Mouse (Mus musculus) adrenal gland, postnatal 4 days (tissue): ENCODE results near the gene Nit2. TPM values are rescaled to one million over a fixed set of nuclear protein-coding genes. Genes with fewer than 3 reads are reported as not detected.

Experiments
- DNase-seq, 2 experiments: peaks; one replicate each; pipeline ENCODE4 v3.0.0; 2021 to 2022; ENCODE audit warnings: low spot score in 2 of 2, mixed read lengths in 2 of 2
- total RNA-seq, 2 experiments: library from RNA; stranded (reverse); gene quantifications; 2 replicates each; pipeline ENCODE4 v1.2.3; 2021

Nit2 gene
- total RNA-seq, 2 experiments from 2014 or later: 75.0 to 85.9 TPM

DNA sequence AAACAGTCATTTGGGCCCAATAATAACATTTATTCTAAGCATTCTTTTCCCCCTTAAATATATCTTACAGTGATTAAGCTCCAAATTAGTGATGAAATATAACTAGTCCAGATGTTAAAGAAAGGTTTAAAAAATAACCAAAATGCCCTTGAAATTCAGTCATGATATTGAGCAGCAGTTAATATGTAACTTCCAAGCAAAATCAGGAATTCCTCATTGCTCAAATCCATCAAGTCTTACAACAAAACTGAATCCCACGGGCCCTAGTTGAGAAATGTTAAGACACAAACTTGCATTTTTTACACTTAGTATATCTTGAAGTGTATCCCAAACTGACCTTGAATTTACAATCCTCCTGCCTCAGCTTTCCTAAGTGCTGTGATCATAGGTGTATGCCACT is 3.4 kb downstream of the Nit2 start:
- DNase-seq: no peak

DNA sequence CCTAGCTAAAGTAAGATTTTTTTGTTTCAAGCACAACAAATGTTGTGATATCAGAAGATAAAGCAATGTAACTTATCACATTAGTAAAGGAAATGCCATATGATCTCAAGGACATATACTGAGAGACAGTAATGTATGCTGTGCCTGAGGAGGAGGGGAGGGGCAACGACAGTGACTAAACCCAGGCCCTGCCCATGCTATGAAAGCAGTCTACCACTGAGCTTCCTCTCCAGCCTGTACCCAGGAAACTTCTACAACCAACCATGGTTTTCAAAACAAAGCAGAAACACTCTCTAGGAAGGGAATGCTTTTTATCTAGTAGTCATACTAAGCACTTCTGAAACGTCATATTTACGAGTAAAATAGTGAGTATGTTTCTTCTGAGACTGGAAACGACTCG is 4.3 kb downstream of the Nit2 start:
- no peak for DNase-seq

DNA sequence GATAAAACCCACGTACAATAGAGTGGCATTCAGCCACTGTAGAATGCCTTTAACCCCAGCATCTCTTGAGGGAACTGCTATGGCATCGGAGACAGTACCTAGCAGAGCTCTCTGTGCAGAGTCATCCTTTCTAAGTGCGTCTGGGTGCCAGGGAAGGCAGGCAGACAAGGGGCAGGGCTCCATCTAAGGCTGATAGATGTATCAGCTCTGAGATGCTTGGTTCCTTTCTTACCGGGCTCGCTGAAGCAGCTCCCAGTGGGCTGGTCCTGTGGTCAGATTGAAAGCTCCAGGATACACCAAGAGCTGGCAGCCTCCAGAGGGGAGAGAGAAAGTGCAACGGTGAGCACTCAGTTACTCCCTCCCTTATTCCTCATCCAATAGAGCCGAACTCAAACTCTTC is 7.3 kb downstream of the Nit2 start:
- no peak for DNase-seq

DNA sequence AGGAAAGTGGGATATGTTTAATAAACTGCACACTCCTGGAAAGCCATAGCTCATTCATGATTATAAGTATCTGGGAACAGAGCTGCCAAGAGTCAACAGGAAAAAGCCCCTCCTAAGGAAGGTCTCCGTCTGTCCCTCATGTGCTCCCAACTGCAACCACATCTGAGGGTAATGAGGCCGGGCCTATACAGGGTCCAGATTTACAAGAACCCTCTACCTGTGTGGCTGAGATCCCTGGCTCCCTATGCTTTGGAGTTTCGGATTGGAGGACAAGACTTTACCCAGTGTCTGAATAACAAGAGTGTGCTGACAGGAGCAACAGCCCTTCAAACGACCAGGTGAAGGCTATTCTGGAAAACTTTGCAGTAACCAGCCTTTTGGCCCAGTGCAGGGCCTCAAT is 9.4 kb downstream of the Nit2 start:
- DNase-seq: no peak

DNA sequence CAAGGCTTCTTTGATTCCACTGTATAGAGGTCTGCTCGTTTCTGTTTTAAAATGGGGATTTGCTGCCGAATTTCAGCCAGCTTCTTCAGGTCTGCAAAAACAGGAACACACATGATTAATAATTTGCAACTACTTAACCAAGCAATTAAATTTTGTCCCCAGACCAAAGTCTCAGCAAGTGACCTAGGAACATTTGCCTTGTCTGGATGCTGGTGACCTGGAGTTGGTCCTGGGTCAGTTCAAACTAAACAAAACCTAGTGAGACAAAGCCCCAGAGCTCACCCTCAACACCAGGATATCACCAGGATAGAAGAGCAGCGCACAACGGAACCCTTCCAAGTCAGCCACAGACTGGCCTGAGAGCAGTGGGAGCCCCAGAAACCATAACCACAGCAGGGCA is 10.1 kb downstream of the Nit2 start:
- no peak for DNase-seq

DNA sequence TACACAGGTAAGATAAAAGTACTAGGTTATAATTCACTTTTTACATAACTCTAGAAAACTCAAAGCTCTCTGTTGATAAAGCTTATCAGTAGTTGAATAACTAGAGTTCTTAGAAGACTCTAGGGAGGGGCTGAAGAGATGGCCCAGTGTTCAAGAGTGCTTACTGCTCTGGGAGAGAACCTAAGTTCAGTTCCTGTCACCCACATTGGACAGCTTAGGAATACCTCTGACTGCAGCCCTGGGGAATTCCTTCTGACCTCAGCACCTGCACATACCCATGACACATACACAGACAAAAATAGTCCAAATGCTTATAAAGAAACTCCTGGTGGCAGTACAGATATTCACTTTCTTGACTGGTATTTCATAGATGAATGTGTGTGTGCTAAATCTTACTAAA is 11.2 kb downstream of the Nit2 start:
- DNase-seq: no peak

DNA sequence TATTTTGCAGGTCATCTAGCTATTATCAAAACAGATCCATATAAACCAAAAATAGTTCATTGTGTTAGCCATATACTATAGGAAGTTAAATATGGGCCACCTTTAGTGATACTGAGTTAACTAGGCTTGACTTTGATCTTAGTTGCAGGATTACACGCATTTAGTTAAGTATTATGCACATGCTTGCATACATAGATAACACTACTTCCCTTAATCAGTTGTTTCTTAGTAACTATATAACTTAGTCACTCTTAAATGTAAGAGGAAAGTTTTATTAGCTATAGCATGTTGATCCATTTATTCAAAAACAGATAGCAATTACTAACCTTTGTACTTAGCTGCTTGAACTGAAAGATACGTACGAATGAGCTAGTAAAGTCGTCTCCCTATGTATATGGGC is 15.7 kb downstream of the Nit2 start:
- no peak for DNase-seq

DNA sequence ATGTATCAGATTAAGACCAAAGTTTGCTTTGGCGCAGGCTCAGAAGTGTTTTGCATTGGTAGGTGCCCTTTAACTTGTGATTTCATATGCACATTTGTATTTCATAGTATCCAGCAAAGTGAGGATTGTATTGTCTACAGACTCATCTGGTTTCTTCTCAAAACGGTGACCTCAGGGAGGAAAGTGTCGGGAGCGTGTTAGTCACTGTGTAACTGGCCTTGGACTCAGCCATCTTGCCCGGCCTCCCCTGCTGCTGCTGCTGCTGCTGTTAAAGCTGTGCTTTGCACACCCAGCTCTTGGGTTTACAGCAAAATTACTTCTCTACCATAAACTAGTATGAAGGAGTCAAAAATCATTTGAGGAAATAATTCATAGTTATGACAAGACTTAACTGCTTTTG is 22.4 kb downstream of the Nit2 start:
- no peak for DNase-seq

DNA sequence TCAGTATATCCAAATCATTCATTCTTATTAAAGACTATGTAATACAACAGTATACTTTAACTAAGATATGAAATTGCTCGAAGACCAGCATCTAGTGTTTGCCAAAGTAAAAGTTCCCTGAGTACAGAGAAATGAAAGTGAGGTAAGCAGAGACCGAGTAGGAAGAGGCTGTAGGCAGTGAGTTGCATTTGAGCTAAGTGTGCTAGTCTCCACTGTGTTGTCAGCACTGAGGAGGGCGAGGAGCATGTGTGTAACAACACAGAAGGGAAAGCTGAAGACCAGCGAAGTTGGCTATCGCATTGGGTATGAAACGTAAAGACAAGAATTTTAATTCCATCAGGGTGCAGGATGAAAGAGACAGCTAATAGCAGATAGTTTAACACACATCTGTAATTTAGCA is 33.5 kb downstream of the Nit2 start:
- no peak for DNase-seq

DNA sequence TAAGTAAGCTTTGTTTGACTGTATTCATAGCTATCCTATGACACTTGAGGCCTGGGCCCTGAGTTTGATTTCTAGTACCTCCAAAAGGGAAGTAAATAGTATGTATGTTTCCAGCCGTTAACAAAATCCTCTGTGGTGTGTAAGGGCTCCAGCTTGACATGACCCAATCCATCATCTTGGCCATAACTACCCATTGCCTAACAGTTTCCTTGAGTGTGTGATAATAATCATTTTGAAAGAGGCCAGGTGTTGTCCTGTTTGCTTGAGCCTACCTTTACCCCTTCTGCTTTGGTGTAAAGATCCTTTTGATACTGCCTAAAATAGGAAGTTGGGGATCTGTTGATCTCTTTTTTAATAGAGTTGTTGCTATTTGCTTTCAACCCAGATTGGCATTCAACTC is 34.8 kb downstream of the Nit2 start:
- no peak for DNase-seq

DNA sequence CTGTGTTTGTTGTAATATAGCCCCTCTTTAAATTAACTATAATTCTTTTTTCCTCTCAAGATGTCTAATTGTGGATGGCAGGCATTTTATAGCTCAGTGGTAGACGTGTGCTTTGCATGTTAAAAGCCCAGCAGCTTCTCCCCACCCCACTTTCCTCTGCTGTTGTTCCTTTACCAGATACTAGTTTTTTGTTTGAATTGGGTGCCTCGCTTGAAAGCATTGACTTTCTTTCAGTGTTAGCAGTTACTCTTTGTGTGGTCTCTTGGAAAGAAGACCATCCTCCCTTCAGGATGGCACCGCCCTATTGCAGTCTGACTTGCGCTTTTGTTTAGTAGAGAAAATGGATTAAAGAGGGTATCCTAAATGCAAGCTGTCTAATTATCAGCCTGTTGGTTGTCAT is 35.6 kb downstream of the Nit2 start:
- no peak for DNase-seq

DNA sequence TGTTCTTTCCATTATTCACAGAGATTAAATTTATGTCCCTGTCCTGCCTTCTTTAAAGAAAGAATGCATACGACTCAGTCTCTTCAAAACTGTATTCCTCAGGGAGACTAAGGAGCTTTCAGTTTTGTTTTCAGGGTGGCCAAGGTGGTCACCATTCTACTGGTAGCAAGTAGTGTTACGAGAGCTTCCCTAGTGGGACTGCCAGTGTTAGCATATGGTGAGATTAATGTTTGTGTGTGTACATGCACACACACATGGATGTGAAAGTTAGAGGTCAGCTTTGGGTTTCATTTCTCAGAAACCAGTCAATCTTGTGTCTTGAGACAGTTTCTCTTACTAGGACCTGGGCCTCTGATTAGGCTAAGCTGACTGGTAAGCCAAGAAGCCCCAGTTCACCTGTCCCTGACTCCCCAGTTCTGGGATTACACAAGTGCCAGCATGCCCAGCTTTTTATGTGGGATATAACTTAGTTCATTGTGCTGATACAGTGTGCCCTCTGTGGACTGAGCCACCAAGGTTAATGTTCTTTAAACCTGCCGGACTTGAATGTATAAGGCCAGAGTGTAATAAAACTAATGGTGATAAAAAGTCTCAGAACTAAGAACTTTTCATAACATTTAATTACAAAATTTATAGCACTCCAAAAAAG is 36.3 kb downstream of the Nit2 start:
- DNase-seq: no peak

DNA sequence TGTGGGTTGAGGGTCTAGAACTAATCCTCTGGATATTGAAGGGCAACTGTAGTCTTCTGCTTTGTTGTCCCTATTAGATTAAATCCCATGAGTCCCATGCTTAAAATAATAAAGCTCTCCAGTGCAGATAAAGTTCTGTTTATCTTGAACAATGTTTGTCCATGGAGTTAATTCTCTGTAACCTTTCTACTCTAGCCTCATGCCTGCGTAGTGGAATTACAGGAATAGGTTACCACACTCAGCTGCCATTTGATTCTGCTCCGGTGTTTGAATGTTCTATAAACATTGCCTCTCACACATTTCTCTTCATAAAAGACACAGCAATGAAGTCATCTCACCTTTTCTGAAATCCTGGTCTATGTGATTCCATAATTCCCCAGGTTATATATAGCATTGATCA is 39.3 kb downstream of the Nit2 start:
- no peak for DNase-seq

DNA sequence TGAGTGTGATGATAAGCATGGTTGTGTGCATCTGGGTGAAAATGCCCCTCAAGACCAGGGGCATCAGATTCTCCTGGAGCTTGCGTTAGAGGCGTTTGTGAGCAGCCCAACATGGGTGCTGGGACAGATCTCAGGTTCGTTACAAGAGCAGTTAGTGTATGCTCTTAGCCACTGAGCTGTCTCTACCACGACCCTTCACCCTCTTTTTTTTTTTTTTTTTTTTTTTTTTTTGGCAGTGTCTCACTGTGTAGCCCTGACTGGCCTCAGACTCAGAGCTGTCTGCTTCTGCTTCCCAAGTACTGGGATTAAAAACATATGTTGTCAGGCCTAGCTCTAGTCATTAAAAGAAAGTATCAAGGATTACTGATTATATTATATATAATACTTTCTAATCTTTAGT is 40.9 kb downstream of the Nit2 start:
- DNase-seq: no peak

DNA sequence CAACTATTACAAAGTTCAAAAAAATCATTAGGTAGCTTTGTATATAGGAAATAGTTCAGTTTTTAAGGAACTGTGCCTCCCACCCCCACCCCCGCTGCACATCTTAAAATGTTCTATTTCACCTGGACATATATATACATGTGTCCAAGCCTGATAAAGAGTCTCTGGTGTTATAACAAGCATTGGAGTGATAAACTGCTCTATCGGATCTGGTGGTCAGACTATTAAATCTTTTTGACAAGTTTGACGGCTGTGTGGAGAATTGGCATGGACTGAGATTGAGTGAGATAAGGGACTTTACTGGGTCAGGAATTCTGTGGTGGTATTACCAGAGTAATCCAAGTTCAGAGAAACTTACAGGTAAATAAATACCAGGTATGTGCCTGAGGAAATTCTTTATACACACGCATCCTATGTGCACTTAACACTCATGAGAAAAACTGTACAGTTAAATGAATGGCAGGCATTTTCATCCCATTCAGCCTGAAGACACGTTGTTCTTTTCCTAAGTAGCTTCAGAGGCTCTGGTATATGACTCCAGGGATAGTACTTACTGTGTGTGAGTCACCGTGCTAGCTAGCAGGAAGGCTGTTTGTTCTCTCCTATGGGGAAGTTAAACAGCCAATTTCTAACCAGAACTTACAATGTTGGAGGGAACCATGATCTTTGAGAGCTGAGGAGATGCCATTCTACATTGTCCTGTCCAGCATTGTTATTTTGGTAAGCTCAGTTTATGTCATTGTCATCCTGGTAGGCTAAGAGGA is 44.3 kb downstream of the Nit2 start:
- DNase-seq: no peak

DNA sequence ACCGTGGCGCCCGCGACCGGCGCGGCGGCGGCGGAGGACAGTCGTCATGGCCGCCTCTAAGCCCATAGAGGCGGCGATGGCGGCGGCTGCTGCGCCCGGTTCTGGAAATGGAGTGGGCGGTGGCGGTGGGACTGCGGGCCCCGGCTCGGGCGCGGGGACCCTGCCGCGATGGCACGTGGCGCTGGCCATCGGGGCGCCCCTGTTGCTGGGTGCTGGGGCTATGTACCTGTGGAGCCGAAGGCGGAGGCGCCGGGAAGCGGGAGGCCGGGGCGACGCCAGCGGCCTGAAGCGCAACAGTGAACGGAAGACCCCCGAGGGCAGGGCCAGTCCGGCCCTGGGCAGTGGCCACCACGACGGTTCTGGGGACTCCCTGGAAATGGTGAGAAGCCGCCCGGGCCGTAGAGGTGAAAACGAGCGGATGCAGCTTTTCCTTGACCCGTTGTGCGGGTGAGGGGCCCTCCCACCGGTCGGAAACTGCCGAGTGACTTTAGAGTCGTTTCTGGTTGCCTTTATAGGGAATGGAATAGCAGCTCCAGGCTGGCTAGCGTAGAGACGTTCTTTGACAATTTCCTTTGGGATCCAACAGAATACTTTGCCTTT is 45.2 kb downstream of the Nit2 start:
- DNase-seq: peak in 1 of 2 experiments; percentile 14

DNA sequence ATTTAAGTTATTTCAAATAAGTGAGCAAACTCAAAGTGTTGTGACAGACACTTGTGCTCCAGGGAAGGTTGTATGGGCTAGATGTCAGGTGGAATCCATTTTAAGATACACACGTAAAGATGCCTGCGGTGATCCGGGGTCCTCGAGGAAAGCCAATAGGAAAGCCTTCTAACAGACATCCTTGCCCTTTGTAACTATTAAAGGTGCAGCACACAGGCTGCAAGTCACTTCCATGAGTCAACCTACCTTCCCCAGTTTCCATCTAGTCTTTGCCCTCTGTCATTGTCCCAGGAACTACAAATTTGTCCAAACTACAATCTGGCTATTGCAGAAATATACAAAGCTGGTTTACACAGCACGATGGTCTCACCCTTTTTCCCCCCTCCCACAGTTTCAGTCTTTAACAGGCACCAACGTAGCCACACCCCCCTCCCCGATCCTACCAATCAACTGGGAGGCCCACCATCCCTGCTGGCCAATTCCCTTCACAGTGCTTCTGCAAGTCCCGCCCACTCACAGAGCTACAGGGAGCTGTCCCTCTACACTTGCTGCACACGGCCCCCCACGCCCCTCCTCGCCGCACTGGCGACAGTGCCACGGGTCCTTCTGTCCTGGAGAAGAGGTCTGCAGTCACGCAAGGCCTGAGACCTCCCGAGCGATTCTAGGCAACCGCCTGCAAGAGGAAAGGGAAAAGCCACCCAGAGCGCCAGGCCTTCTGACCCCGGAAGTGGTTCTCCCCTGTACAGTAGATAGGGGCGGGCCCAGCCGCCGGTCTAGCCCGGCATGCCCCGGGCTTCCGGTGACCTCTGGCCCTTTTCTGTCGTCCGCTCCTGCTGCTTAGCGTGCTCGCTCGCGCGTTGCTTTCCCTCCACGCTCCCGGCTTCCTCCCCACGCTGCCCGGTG is 46.0 kb downstream of the Nit2 start, which contains the start of gene Tomm70a:
Tomm70a (plus strand) TSS at position 791 of the 903 bp plus-strand sequence.
- DNase-seq: peak; percentile 70 to 88

DNA sequence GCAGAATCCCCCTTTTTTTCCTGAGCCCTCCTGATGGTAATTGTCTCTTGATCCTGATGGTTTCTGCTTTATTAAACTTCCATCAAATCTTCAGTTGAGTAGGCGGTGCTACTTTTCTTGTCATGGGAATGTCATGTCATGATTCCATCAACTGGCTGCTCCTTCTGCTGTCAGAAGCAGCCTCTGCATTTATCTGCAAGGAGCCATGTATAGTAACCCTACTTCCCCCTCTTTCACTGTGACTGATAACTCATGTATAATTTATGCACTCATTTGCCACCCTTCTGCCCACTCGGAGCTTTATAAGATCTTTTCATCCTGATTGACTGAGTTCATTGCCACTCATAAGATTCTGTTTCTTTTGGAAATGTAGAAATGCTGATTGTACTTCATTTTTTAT is 49.6 kb downstream of the Nit2 start:
- no peak for DNase-seq

DNA sequence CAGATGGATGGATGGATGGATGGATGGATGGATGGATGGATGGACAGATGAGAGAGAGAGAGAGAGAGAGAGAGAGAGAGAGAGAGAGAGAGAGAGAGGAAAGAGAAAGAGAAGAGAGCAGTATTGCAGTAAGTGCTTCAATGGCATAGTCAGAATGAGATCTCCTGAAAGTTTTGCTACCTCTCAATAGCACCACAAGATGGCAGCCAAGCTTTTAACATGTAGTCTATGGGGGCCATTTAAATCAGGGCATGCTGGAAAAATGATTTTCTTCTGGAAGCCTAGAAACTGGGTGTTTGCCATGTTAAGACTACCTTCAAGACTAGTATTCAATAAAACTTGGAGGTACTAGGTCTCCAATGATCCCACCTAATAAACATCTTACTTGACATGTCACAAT is 51.1 kb downstream of the Nit2 start:
- no peak for DNase-seq
